Mouse (Mus musculus): ENCODE measurements around the gene Pde4b.

DNA sequence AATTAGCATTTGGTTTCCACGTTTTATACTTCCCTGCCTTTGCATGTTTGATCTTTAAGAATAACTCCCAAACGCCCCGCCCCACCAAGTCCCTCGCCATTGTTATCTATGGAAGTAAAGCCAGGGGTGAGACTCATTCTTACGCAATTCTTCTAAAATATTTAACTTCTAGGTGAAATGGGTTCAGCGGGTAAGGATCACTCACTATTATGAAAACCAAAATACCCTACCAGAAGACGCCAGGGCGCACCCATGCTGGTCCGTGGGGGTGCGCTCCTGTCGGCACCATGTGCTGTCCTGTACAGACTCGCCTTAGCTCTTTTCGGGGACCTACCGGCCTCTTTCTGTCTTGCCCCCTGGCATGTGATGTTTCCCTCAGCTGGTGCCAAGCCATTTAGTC is 490.3 kb downstream of the Pde4b start:
- TF ChIP-seq POLR2A (IDR thresholded peaks at IDR 0.05; ENCODE audit: extremely low read depth, insufficient read depth, low read length) (no peak), CTCF (IDR thresholded peaks at IDR 0.05; ENCODE audit: low read depth, low read length) (no peak)
